Mouse (Mus musculus) hindbrain, postnatal 0 days (tissue): ENCODE measurements at regions not wholly inside any gene's neighbourhood (a gene's known extent, or its start where the extent isn't known, plus 50 kb on each side); places are given as distances from the start of the nearest gene placed in this dataset.
A peak's percentile ranks its signal among the peaks of the same experiment; 100 is the strongest.

ENCODE experiments used
- ATAC-seq: fragments of 200-750 bp; cut with Nextera tagmentation; 2 replicates; pipeline ENCODE4 v1.8.0; 2017; ENCODE audit warnings: mild to moderate bottlenecking, moderate TSS enrichment, moderate library complexity
- DNase-seq: peaks from one replicate; pipeline ENCODE4 v3.0.0-alpha.2; 2015; ENCODE audit warnings: low spot score
- H3K27ac ChIP-seq: fragments of 300-500 bp; sonication (generic); 2 replicates; pipeline ENCODE4 v1.5.1; 2014; ENCODE audit warnings: mild to moderate bottlenecking
- H3K27me3 ChIP-seq: fragments of 300-500 bp; sonication (generic); 2 replicates; pipeline ENCODE4 v1.6.1; 2014; ENCODE audit warnings: low read length, mixed read lengths; ENCODE audit not compliant: insufficient read depth
- H3K36me3 ChIP-seq: fragments of 300-500 bp; sonication (generic); 2 replicates; pipeline ENCODE4 v1.6.1; 2014; ENCODE audit warnings: low read length, mixed read lengths; ENCODE audit not compliant: insufficient read depth
- H3K4me1 ChIP-seq: fragments of 300-500 bp; sonication (generic); 2 replicates; pipeline ENCODE4 v1.6.1; 2014; ENCODE audit warnings: antibody characterized with exemption, low read length, mixed read lengths; ENCODE audit not compliant: insufficient read depth
- H3K4me2 ChIP-seq: fragments of 300-500 bp; sonication (generic); 2 replicates; pipeline ENCODE4 v1.6.1; 2014; ENCODE audit warnings: low read depth, mild to moderate bottlenecking, low read length, moderate library complexity, mixed read lengths
- H3K4me3 ChIP-seq: fragments of 300-500 bp; sonication (generic); 2 replicates; pipeline ENCODE4 v1.5.1; 2014; ENCODE audit warnings: low read length
- H3K9ac ChIP-seq: fragments of 300-500 bp; sonication (generic); replicated peaks from 2 replicates; pipeline ENCODE4 v1.6.1; 2014; ENCODE audit warnings: mild to moderate bottlenecking, low read length, moderate library complexity, mixed read lengths
- H3K9me3 ChIP-seq: fragments of 300-500 bp; sonication (generic); 2 replicates; pipeline ENCODE4 v1.6.1; 2016; ENCODE audit warnings: low read length, mixed read lengths
- CTCF ChIP-seq: IDR thresholded peaks from 2 replicates; pipeline ENCODE4 v1.5.1; 2016; ENCODE audit warnings: antibody characterized with exemption, control low read depth, low read depth
- WGBS: fragments of 180-500 bp; shearing (Covaris S2); extraction: QIAGEN DNeasy Blood & Tissue Kit; methylation state at CpG from one replicate; pipeline ENCODE4 v1.1.7; 2014; 5-methylcytosine and 5-hydroxymethylcytosine counted together

DNA sequence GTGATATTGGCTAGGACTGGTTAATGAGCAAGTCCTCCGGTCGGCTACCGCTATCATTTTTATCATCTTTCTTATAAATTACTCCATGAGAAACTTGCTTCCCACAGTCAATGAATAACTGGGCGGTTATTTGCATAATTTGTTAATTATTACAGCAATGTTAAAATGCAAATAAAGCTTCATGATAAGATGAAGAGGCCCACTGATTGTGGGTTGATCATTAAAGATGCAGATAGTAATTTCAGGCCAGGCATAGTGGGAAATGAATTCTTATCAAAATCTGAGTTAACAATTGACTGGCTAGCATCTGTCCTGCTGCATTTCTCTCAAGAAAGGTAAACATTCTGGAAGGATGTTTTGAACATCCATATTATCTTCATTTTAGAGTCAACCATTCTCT lies 303.4 kb upstream of the Lcorl start:
- no peak for DNase-seq
- WGBS, result 83% methylated on average over 4 of the region's 4 CpGs
- Histone ChIP-seq H3K9ac (no peak overlapping the region), H3K4me3 (no peak overlapping the region), H3K27ac (no peak overlapping the region), H3K4me1 (no peaks in the 10 kb centered on the region), H3K36me3 (no peaks in the 10 kb centered on the region), H3K27me3 (no peaks in the 10 kb centered on the region), H3K4me2 (no peak overlapping the region), H3K9me3 (no peaks in the 10 kb centered on the region)
- no peak for TF ChIP-seq CTCF
- ATAC-seq, result no peak

DNA sequence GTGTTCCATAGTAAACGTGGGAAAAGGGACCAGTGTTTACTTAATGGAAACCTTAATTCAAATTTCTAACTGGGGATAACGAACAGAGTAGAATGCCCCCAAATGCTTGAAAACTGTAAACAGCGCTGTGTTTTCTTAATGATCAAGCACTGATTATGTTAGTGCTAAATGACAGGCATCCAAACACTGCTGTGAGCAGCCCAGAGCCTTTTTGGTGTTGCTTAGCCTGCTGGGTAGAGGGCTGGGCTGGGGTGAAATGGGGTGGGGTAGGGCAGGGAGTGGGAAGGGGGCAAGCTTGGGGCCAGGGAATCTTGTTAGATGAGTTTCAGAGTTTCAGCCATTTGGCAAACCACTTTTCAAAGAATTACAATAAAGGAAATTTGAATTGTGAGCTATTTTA lies 294.6 kb upstream of the Lcorl start:
- ATAC-seq, result no peak
- 51% methylated on average over 3 of the region's 3 CpGs for WGBS
- TF ChIP-seq CTCF, result no peak

DNA sequence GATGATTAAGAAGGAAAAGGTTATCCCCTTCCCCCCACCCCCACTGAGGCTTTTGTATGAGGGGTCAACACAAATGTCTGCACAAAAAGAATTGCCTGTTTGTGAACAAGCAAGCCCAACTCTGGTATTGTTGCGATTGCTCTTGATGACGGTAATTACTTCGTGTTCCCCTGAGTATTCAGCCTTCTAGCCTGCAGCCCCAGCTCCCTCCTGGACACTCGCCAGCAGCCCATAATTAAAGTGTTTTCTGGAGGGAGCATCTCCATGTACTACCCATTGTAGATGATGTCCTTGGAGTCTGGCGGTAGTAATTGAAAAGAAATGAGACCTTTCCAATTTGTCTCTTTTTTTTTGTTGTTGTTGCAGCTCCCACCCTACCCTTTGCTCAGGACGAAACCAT lies 293.4 kb upstream of the Lcorl start:
- DNase-seq, result peak; percentile 50
- no peak for TF ChIP-seq CTCF
- Histone ChIP-seq H3K4me1 (no peaks in the 10 kb centered on the region), H3K36me3 (no peaks in the 10 kb centered on the region), H3K27ac (no peak overlapping the region), H3K27me3 (no peaks in the 10 kb centered on the region), H3K9me3 (no peaks in the 10 kb centered on the region), H3K9ac (no peak overlapping the region), H3K4me2 (no peak overlapping the region), H3K4me3 (no peak overlapping the region)
- 0 out of 2 replicates have a peak, but pooled peaks have one; percentile 40 for ATAC-seq
- WGBS, result 15% methylated on average over 6 of the region's 6 CpGs

More for the DNA sequence above, 294.6 kb upstream of the Lcorl start:
- Histone ChIP-seq H3K4me2 (no peak overlapping the region), H3K9me3 (no peaks in the 10 kb centered on the region), H3K4me3 (no peak overlapping the region), H3K9ac (no peak overlapping the region), H3K27ac (no peak overlapping the region), H3K36me3 (no peaks in the 10 kb centered on the region), H3K27me3 (no peaks in the 10 kb centered on the region), H3K4me1 (no peaks in the 10 kb centered on the region)
- DNase-seq, result no peak

DNA sequence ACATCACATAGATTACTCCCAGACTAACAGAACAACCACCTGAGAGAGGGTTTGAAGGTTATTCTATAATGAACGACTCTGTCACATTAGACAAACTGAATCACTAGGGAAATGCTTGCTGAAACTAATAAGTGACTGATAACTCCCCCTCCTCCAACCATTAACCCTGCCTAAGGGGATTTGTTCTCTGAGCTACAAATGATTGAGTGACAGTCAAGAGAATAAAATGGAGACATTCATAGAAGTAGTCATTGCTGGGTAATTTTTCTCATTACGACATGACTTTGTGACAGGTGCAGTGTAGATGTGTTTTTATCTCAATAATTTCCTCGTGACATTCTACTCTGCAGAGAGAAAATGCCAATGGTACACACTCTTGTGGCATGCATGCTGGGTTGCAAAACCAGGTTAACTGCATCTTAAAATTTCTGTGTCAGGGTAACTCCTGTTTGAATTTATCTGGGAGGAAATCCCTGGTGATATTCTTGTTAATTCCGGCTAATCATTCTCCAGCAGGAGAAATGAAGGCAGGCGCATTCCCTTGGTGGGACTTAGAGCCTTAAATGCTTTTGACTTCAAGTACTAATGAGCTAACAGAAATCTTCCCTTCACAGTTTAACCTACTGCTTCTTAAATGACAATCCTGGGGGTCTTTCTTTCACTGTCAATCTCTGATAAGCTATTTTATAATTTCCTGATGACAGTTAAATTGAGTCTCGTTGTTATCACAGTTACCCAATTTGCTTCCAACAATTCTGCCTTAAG lies 292.6 kb upstream of the Lcorl start:
- H3K4me3 ChIP-seq, result no peak overlapping the region
- H3K4me1 ChIP-seq, result no peaks in the 10 kb centered on the region
- WGBS, result 60% methylated on average over 6 of the region's 6 CpGs
- peak; percentile 21 for DNase-seq
- peak; percentile 62 for ATAC-seq
- no peak overlapping the region for H3K27ac ChIP-seq
- H3K9me3 ChIP-seq, result no peaks in the 10 kb centered on the region
- H3K27me3 ChIP-seq, result no peaks in the 10 kb centered on the region
- H3K36me3 ChIP-seq, result no peaks in the 10 kb centered on the region
- H3K9ac ChIP-seq, result no peak overlapping the region
- no peak overlapping the region for H3K4me2 ChIP-seq
- no peak for TF ChIP-seq CTCF

DNA sequence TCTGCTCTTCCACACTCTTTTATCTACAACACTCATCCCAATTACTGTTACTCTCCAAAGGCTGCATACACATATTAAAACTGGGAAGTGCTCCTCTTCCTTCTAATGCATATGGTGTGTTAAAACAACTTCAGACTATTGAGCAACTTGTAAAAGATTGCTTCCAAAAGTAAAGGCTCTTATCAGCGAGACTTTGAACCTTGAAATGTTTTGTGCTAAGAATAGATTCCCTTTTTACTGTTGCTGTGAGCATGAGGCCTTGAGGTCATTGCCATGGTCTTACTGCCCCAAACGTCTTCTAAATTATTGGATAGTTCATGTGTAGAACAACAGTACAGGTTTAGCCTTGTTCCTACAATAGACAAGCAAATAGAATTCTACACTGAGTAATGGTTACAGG lies 281.6 kb upstream of the Lcorl start:
- no peaks in the 10 kb centered on the region for H3K27me3 ChIP-seq
- no peaks in the 10 kb centered on the region; the same call in 1 of the 2 replicates for H3K4me1 ChIP-seq
- H3K9me3 ChIP-seq, result no peaks in the 10 kb centered on the region
- WGBS, result 69% methylated on average over 2 of the region's 2 CpGs
- H3K4me2 ChIP-seq, result no peak overlapping the region
- no peak overlapping the region for H3K9ac ChIP-seq
- ATAC-seq (no peak), DNase-seq (no peak)
- H3K4me3 ChIP-seq, result no peak overlapping the region
- no peak overlapping the region for H3K27ac ChIP-seq
- no peak for TF ChIP-seq CTCF
- no peaks in the 10 kb centered on the region for H3K36me3 ChIP-seq

DNA sequence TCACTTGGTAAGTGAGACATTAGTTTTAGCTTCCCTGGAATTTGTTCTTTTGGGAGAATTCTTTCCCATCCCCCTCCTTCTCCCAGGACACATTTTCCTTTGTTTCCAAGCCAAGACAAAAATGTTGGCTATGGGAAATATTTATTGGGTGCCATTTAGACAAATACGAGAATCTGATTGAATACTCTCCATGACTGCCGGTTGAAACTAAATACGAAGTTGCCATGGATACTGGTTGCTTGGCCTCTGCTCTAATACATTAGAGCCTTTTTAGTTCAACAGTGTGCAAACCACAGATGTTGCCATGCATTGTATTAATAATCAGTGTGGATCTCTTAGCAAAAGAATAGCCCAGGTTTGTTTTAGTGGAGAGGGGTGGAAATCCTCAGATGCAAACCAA lies 280.3 kb upstream of the Lcorl start:
- Histone ChIP-seq H3K4me3 (no peak overlapping the region), H3K27ac (no peak overlapping the region), H3K4me1 (no peaks in the 10 kb centered on the region; the same call in 1 of the 2 replicates), H3K4me2 (no peak overlapping the region), H3K27me3 (no peaks in the 10 kb centered on the region), H3K9me3 (no peaks in the 10 kb centered on the region), H3K36me3 (no peaks in the 10 kb centered on the region), H3K9ac (no peak overlapping the region)
- DNase-seq (peak; percentile 6), ATAC-seq (no peak)
- 12% methylated on average over 3 of the region's 3 CpGs for WGBS
- TF ChIP-seq CTCF, result no peak

DNA sequence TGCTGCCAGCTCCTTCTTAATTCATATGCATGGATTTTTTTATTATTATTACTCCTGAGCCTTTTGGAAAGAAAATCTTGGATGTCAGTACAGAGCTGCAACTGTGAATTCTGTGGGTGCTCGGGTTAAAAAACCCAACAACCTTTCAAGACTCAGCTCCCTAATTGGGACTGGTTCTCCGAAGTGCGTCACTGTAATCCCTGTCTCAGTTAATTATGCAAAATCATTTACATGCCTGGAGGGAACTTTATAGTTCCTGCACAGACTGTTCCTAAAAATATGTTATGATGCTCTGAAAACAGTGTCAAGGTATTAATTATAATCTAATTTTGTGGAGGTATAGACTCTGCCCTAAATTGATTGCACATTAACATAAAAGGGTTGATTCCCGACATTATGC lies 250.6 kb upstream of the Lcorl start:
- DNase-seq (no peak), ATAC-seq (no peak)
- H3K4me2 ChIP-seq, result no peak overlapping the region
- H3K9ac ChIP-seq, result no peak overlapping the region
- H3K9me3 ChIP-seq, result no peaks in the 10 kb centered on the region
- no peak overlapping the region for H3K4me3 ChIP-seq
- no peak for TF ChIP-seq CTCF
- H3K4me1 ChIP-seq, result no peaks in the 10 kb centered on the region
- 72% methylated on average over 4 of the region's 4 CpGs for WGBS
- H3K36me3 ChIP-seq, result no peaks in the 10 kb centered on the region
- no peaks in the 10 kb centered on the region for H3K27me3 ChIP-seq
- no peak overlapping the region for H3K27ac ChIP-seq
